Mouse (Mus musculus) B cell, adult 2 months (primary cell): ENCODE measurements at regions not wholly inside any gene's neighbourhood (a gene's known extent, or its start where the extent isn't known, plus 50 kb on each side); places are given as distances from the start of the nearest gene placed in this dataset.

Experiments
- DNase-seq, 2 experiments: peaks; one replicate each; pipeline ENCODE4 v3.0.0; 2022

GRCm38 (mm10) chr14:98477416-98477815 lies 307.9 kb upstream of the Dach1 start:
- DNase-seq = no peak

DNA sequence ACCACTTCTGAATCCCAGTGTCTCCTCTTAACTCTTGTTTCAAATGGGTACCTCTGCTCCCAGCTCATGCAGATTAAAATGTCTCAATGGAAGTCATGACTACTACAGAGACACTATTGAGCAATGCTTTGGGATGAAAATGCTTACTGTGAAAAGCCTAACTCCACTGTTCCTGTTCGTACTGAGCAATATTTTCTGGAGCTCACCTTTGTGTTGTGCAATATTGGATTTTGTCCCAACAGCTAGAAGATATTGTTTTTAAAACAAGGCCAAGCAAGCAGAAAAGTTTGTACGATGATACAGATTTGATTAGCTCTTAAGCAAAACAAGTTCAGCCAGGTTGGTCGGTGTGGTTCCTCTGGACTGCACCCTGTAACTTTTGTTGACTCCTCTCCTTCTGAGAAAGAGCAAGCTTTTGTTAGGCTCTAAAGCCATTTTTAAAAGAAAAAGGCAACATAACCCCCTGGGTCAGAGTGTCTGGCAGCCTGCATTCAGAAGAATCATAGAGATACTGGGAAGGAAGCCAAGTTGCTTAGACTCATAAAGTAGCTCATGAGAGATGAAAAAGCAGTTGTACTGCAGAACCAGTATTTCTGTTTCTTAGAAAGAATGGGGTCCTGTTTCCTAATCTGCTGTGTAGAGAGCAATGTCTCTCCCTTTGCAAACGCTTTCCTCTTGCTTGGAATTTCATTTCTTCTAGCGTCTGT lies 302.4 kb upstream of the Dach1 start:
- DNase-seq = no peak

DNA sequence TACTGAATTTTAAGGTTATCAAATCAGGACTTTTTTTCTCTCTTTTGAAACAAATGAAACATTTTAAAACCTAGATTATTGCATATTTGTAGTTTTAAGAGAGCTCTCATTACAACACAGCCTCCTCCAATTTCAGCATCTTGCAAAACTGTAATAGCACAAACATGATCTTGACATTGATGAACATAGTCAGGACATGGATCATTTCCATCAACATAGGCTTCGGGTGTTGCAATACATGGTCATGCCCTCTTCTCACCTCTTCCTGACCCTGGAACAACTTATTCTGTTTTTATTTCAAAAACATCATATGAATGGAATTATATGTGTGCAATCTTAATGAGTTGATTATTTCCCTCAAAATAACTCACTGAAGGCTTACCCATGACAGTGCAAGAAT lies 284.9 kb upstream of the Dach1 start:
- DNase-seq = no peak

DNA sequence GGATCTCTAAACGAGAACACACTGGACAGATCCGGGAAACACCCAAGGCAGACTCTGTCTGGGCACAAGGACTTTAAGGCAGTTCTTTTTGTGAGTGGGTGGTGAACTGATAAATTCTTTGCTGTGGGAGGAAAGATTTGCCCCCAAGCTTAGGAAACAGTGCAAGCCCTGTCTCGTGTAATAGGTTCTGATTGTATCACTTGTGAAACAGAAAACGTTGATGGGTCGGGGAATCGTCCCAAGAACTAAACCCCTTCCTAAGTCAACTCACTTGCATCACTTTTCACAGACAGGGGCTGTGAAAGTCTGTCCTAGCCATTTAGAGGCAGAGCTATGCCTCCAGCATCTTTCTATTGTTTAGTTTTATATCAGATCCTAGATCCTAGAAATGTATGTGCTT lies 282.6 kb upstream of the Dach1 start:
- no peak for DNase-seq

DNA sequence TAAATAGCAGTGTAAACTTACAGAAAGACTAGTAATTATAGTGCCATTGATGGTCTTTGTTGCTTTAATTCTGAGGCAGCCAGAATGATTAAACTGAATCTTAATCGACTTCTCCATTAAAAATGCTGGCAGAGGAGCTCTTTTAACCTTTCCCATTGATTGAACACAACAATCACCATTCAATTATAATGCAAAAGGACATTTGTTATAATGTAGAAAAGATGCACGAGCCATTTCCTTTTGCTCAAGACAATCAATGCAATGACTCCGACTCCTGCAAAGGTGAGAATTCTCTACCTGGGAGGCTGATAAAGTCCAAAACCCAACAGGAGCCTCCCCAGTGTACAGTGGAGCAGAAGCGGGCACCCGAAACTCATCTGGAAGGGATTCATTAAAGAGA lies 280.0 kb upstream of the Dach1 start:
- DNase-seq = no peak

DNA sequence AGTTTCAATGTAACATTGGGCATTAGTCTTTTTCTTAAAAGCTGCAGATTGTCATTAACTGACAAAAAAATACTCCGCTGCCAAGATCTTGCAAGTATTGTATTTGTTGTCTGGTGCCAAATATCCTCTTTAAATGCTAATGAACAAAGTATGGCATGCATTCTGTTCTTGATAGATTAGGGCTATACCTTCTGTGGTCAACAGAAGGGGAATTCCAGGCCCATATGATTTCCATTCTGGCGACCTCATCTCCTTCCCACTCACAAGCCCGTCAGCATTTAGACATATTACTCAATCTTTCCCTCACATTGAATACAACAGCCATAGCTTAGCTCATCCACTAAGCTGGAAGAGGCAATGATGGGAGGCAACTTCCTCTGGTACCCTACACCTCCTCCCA lies 272.8 kb upstream of the Dach1 start:
- no peak for DNase-seq

DNA sequence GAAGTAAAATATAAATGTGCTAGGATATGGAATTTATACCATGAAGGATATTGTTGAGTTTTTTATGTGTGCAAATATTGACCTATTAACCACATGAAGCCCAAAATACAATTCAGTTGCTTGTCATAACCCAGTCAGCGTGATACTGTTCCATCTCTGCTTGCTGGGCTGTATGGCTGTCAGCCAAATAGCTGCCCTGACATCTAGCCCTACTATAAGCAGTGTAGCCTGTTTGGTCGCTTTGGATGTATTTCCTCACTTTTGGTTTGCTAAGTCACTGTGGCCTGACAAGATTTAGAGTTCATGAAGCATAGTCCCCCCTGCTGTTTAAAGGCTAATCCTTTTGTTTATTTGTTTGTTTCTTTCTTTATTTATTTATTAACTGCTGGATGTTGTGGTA lies 272.4 kb upstream of the Dach1 start:
- no peak for DNase-seq

GRCm38 (mm10) chr14:98431959-98432358 lies 262.4 kb upstream of the Dach1 start:
- no peak for DNase-seq

DNA sequence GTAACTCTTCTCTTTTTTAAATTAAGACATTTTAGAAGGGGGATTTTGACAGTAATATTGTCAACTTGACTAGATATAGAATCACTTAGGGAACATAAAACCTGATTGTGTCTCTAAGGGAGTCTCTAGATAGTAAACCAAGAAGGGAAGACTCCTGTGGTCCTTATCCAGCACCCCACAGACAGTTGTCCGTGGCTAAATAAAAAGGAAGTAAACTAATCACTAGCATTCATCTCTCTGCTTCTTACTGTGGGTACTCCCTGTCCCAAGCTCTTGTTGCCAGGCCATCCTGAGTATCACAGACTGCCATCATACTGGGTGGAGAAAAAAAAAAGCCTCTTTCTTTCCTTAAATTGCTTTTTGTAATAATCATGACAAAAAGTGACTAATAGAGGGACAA lies 248.2 kb upstream of the Dach1 start:
- no peak for DNase-seq

- DNase-seq = no peak
Measured at GRCm38 (mm10) chr14:98414201-98414600, 244.6 kb upstream of the Dach1 start.

GRCm38 (mm10) chr14:98405936-98406635 lies 236.5 kb upstream of the Dach1 start:
- no peak for DNase-seq

- DNase-seq = no peak
Measured at GRCm38 (mm10) chr14:98404026-98404425, 234.5 kb upstream of the Dach1 start.

- DNase-seq = no peak
Measured at GRCm38 (mm10) chr14:98387871-98388270, 218.3 kb upstream of the Dach1 start.
